Mouse (Mus musculus) hindbrain, embryonic 14.5 days (tissue): ENCODE results near the gene Rbm3. TPM values are rescaled to one million over a fixed set of nuclear protein-coding genes. Genes with fewer than 3 reads are reported as not detected.

ENCODE experiments used
- polyA plus RNA-seq: library from polyadenylated mRNA; unstranded; fragments of >200 nt; fragmentation: Nextera tagmentation; extraction: Ambion mirVana; gene quantifications from 2 replicates; pipeline ENCODE4 v1.2.1, GENCODE M21; 2014

The Rbm3 gene
- polyA plus RNA-seq, 1 experiment from 2014 or later, result 340 TPM

Other genes with a start within 250 kb of the Rbm3 start
- 178 and 180 TPM in 2 replicates for gene Pqbp1, start 246.6 kb downstream of the Rbm3 start, polyA plus RNA-seq
- 158 and 166 TPM in 2 replicates for gene Timm17b, start 246.5 kb downstream of the Rbm3 start, polyA plus RNA-seq
- gene Gm10491, start 238.0 kb downstream of the Rbm3 start, polyA plus RNA-seq, result not detected in 2 replicates
- not detected in 2 replicates for gene Gm10490, start 236.3 kb downstream of the Rbm3 start, polyA plus RNA-seq
- gene Pcsk1n, start 226.1 kb downstream of the Rbm3 start, polyA plus RNA-seq, result 271 and 284 TPM in 2 replicates
- gene Eras, start 217.3 kb downstream of the Rbm3 start, polyA plus RNA-seq, result not detected in 2 replicates
- gene Hdac6, start 198.0 kb downstream of the Rbm3 start, polyA plus RNA-seq, result 59.7 and 64.4 TPM in 2 replicates
- not detected in 2 replicates for gene Gata1, start 167.8 kb downstream of the Rbm3 start, polyA plus RNA-seq
- 0.33 and 0.92 TPM in 2 replicates for gene Glod5, start 127.4 kb downstream of the Rbm3 start, polyA plus RNA-seq
- gene Suv39h1, start 71.1 kb downstream of the Rbm3 start, polyA plus RNA-seq, result 36.4 and 37.9 TPM in 2 replicates
- gene Was, start 55.4 kb downstream of the Rbm3 start, polyA plus RNA-seq, result 0.13 and 0.32 TPM in 2 replicates
- 56.6 and 60.9 TPM in 2 replicates for gene Wdr13, start 13.0 kb downstream of the Rbm3 start, polyA plus RNA-seq
- gene Tbc1d25, start 30.3 kb upstream of the Rbm3 start, polyA plus RNA-seq, result 22.3 and 24.5 TPM in 2 replicates
- gene Ebp, start 47.6 kb upstream of the Rbm3 start, polyA plus RNA-seq, result 30.6 and 33.1 TPM in 2 replicates
- gene Porcn, start 60.6 kb upstream of the Rbm3 start, polyA plus RNA-seq, result 45.0 and 46.9 TPM in 2 replicates
- gene Ftsj1, start 106.5 kb upstream of the Rbm3 start, polyA plus RNA-seq, result 49.5 and 51.0 TPM in 2 replicates
- gene Slc38a5, start 125.3 kb upstream of the Rbm3 start, polyA plus RNA-seq, result 47.4 and 51.5 TPM in 2 replicates
- not detected in 2 replicates for gene Ssxb10, start 181.5 kb upstream of the Rbm3 start, polyA plus RNA-seq
- gene Ssxb9, start 221.1 kb upstream of the Rbm3 start, polyA plus RNA-seq, result not detected in 2 replicates